Mouse (Mus musculus) hindbrain, embryonic 14.5 days (tissue): ENCODE results near the gene Shisa5. TPM values are rescaled to one million over a fixed set of nuclear protein-coding genes. Genes with fewer than 3 reads are reported as not detected.

Experiments used
- ATAC-seq: fragments of 200-750 bp; cut with Nextera tagmentation; 2 replicates; pipeline ENCODE4 v1.8.0; 2017; ENCODE audit warnings: moderate number of reproducible peaks, mild to moderate bottlenecking, moderate TSS enrichment, moderate library complexity; ENCODE audit not compliant: low FRiP score
- DNase-seq: peaks from one replicate; pipeline ENCODE4 v3.0.0-alpha.2; 2015; ENCODE audit warnings: low spot score
- H3K27ac ChIP-seq: fragments of 300-500 bp; sonication (generic); 2 replicates; pipeline ENCODE4 v1.5.1; 2014; ENCODE audit warnings: mild to moderate bottlenecking, moderate library complexity
- H3K27me3 ChIP-seq: fragments of 300-500 bp; sonication (generic); 2 replicates; pipeline ENCODE4 v1.6.1; 2014; ENCODE audit warnings: mild to moderate bottlenecking, low read length, mixed read lengths; ENCODE audit not compliant: control insufficient read depth, insufficient read depth
- H3K36me3 ChIP-seq: fragments of 300-500 bp; sonication (generic); replicated peaks from 2 replicates; pipeline ENCODE4 v1.6.1; 2014; ENCODE audit not compliant: control insufficient read depth, insufficient read depth
- H3K4me1 ChIP-seq: fragments of 300-500 bp; sonication (generic); replicated peaks from 2 replicates; pipeline ENCODE4 v1.6.1; 2014; ENCODE audit warnings: antibody characterized with exemption, low read length, mixed read lengths; ENCODE audit not compliant: control insufficient read depth, insufficient read depth
- H3K4me2 ChIP-seq: fragments of 300-500 bp; sonication (generic); replicated peaks from 2 replicates; pipeline ENCODE4 v1.6.1; 2014; ENCODE audit warnings: mild to moderate bottlenecking, moderate library complexity
- H3K4me3 ChIP-seq: fragments of 300-500 bp; sonication (generic); replicated peaks from 2 replicates; pipeline ENCODE4 v1.5.1; 2014; ENCODE audit warnings: mild to moderate bottlenecking, low read length
- H3K9ac ChIP-seq: fragments of 300-500 bp; sonication (generic); 2 replicates; pipeline ENCODE4 v1.6.1; 2014
- H3K9me3 ChIP-seq: fragments of 300-500 bp; sonication (generic); 2 replicates; pipeline ENCODE4 v1.6.1; 2016; ENCODE audit warnings: low read length; ENCODE audit not compliant: control insufficient read depth
- WGBS: fragments of 180-500 bp; shearing (Covaris S2); extraction: QIAGEN DNeasy Blood & Tissue Kit; methylation state at CpG from one replicate; pipeline ENCODE4 v1.1.7; 2014; 5-methylcytosine and 5-hydroxymethylcytosine counted together
- polyA plus RNA-seq: library from polyadenylated mRNA; unstranded; fragments of >200 nt; fragmentation: Nextera tagmentation; extraction: Ambion mirVana; gene quantifications from 2 replicates; pipeline ENCODE4 v1.2.1, GENCODE M21; 2014

Shisa5 gene
- polyA plus RNA-seq, 1 experiment from 2014 or later, result 57.9 TPM

GRCm38 (mm10) chr9:109032435-109032834 lies 5.9 kb upstream of the Shisa5 start:
- 86% methylated on average over 6 of the region's 6 CpGs for WGBS
- Histone ChIP-seq H3K27me3 (no peaks in the 10 kb centered on the region), H3K4me1 (no peaks in the 10 kb centered on the region), H3K4me3 (no peak overlapping the region), H3K36me3 (peaks cover 13% of the 10 kb centered on the region), H3K4me2 (no peak overlapping the region), H3K9me3 (no peaks in the 10 kb centered on the region), H3K9ac (no peak overlapping the region), H3K27ac (no peak overlapping the region)
- no peak for ATAC-seq
- no peak for DNase-seq

GRCm38 (mm10) chr9:109038901-109039364 lies 568 bp downstream of the Shisa5 start:
- Histone ChIP-seq H3K9me3 (no peaks in the 10 kb centered on the region), H3K4me2 (peak overlapping the region; percentile 89), H3K4me3 (peak overlapping the region; percentile 58), H3K36me3 (no peaks in the 10 kb centered on the region), H3K4me1 (peaks cover 9% of the 10 kb centered on the region; the same call in 1 of the 2 replicates), H3K27ac (no peak overlapping the region), H3K9ac (peak overlapping the region; percentile 69), H3K27me3 (no peaks in the 10 kb centered on the region)
- 17% methylated on average over 8 of the region's 8 CpGs for WGBS
- no peak; the same call in 1 of the 2 replicates for ATAC-seq
- no peak for DNase-seq

- H3K4me2 ChIP-seq, result no peak overlapping the region
- no peaks in the 10 kb centered on the region for H3K36me3 ChIP-seq
- WGBS, result 83% methylated on average over 4 of the region's 4 CpGs
- no peak overlapping the region for H3K27ac ChIP-seq
- H3K9me3 ChIP-seq, result no peaks in the 10 kb centered on the region
- no peaks in the 10 kb centered on the region for H3K27me3 ChIP-seq
- H3K4me3 ChIP-seq, result no peak overlapping the region
- DNase-seq (no peak), ATAC-seq (no peak)
- H3K9ac ChIP-seq, result no peak overlapping the region
- peaks cover 9% of the 10 kb centered on the region; the same call in 1 of the 2 replicates for H3K4me1 ChIP-seq
Observed at GRCm38 (mm10) chr9:109039681-109040080, 1.3 kb downstream of the Shisa5 start.

- Histone ChIP-seq H3K4me2 (no peak overlapping the region), H3K27me3 (no peaks in the 10 kb centered on the region), H3K36me3 (no peaks in the 10 kb centered on the region), H3K4me3 (no peak overlapping the region), H3K27ac (no peak overlapping the region), H3K9me3 (no peaks in the 10 kb centered on the region), H3K4me1 (peaks cover 9% of the 10 kb centered on the region; the same call in 1 of the 2 replicates), H3K9ac (no peak overlapping the region)
- ATAC-seq (no peak), DNase-seq (no peak)
- 87% methylated on average over 8 of the region's 8 CpGs for WGBS
Observed at GRCm38 (mm10) chr9:109040216-109040615, 1.9 kb downstream of the Shisa5 start.

- no peak for ATAC-seq
Observed at GRCm38 (mm10) chr9:109040906-109041305, 2.5 kb downstream of the Shisa5 start.

DNA sequence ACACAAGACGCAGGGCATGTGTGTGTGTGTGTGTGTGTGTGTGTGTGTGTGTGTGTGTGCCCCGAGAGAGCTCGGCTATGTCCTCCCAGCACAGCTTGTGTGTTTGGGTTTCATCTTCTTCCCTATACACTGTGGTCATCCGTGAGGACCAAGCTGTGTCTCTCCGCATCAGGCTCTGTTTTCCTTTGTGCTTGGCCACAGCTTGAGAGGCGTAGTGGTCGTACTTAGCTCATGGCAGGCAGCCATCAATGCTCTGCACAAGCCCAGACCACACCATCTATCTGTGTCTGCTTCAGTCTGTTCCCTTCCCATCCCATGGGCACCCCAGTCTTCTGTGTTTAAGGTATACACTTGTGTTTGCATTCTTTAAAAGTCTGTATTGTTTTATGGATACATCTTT lies 3.0 kb downstream of the Shisa5 start:
- H3K9ac ChIP-seq, result no peak overlapping the region
- no peaks in the 10 kb centered on the region for H3K27me3 ChIP-seq
- ATAC-seq (no peak), DNase-seq (no peak)
- no peaks in the 10 kb centered on the region for H3K9me3 ChIP-seq
- 82% methylated on average over 5 of the region's 7 CpGs for WGBS
- no peak overlapping the region for H3K4me3 ChIP-seq
- H3K4me1 ChIP-seq, result peaks cover 9% of the 10 kb centered on the region; the same call in 1 of the 2 replicates
- no peak overlapping the region for H3K27ac ChIP-seq
- no peak overlapping the region for H3K4me2 ChIP-seq
- no peaks in the 10 kb centered on the region for H3K36me3 ChIP-seq

More at GRCm38 (mm10) chr9:109040906-109041305, 2.5 kb downstream of the Shisa5 start:
- H3K27ac ChIP-seq, result no peak overlapping the region
- DNase-seq, result no peak
- no peak overlapping the region for H3K4me3 ChIP-seq
- H3K36me3 ChIP-seq, result no peaks in the 10 kb centered on the region
- WGBS, result 74% methylated on average over 6 of the region's 6 CpGs
- no peaks in the 10 kb centered on the region for H3K9me3 ChIP-seq
- no peak overlapping the region for H3K4me2 ChIP-seq
- H3K27me3 ChIP-seq, result no peaks in the 10 kb centered on the region
- H3K9ac ChIP-seq, result no peak overlapping the region
- H3K4me1 ChIP-seq, result peaks cover 9% of the 10 kb centered on the region; the same call in 1 of the 2 replicates

DNA sequence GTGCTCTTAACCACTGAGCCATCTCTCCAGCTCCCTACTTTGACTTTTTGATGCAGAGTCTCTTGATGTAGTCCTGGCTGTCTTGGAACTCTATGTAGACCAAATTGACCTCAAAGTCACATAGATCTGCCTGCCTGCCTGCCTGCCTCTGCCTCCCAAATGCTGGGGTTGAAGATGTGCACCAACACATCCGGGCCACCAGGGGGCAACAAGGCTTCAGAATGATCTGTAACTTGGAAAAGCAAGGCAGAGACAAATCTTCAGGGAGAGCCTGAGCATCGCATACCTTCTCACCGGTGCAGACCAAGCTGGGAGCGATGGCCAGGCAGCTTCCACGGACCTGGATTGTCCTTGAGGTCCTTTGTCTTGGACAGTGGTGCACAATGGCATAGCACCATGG lies 7.9 kb downstream of the Shisa5 start:
- H3K9me3 ChIP-seq, result no peaks in the 10 kb centered on the region
- no peak for ATAC-seq
- no peak overlapping the region for H3K9ac ChIP-seq
- H3K36me3 ChIP-seq, result 0 out of 2 replicates have a peak, but pooled peaks cover under 1% of the 10 kb centered on the region
- no peaks in the 10 kb centered on the region for H3K27me3 ChIP-seq
- no peak for DNase-seq
- H3K4me2 ChIP-seq, result no peak overlapping the region
- H3K4me1 ChIP-seq, result no peaks in the 10 kb centered on the region
- no peak overlapping the region for H3K4me3 ChIP-seq
- WGBS, result 32% methylated on average over 5 of the region's 5 CpGs
- no peak overlapping the region for H3K27ac ChIP-seq

DNA sequence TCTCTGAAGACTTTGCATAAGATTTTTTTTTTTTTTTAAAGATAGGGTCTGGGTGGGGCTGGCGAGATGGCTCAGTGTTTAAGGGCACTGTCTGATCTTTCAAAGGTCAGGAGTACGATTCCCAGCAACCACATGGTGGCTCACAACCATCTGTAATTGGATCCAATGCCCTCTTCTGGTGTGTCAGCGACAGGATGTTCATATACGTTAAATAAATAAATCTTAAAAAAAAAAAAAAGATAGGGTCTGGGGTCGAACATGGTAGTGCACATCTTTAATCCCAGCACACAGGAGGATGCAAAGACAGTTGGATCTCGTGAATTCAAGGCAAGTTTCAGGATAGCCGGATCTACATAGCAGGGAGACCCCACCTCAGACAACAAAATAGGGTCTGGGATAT lies 11.0 kb downstream of the Shisa5 start:
- Histone ChIP-seq H3K4me2 (no peak overlapping the region), H3K27ac (no peak overlapping the region), H3K9me3 (no peaks in the 10 kb centered on the region), H3K4me3 (no peak overlapping the region), H3K9ac (no peak overlapping the region), H3K27me3 (no peaks in the 10 kb centered on the region), H3K36me3 (0 out of 2 replicates have a peak, but pooled peaks cover 4% of the 10 kb centered on the region), H3K4me1 (no peaks in the 10 kb centered on the region)
- WGBS, result 84% methylated on average over 7 of the region's 7 CpGs
- DNase-seq (no peak), ATAC-seq (no peak)

- DNase-seq (no peak), ATAC-seq (no peak)
- Histone ChIP-seq H3K9ac (no peak overlapping the region), H3K27me3 (no peaks in the 10 kb centered on the region), H3K4me3 (no peak overlapping the region), H3K4me2 (no peak overlapping the region), H3K4me1 (peaks cover 2% of the 10 kb centered on the region), H3K9me3 (no peaks in the 10 kb centered on the region), H3K27ac (no peak overlapping the region), H3K36me3 (0 out of 2 replicates have a peak, but pooled peaks cover 4% of the 10 kb centered on the region)
- 88% methylated on average over 9 of the region's 9 CpGs for WGBS
Observed at GRCm38 (mm10) chr9:109049996-109050673, 11.8 kb downstream of the Shisa5 start.
